Mouse (Mus musculus): ENCODE measurements around the gene Vstm2b.

The Vstm2b gene

DNA sequence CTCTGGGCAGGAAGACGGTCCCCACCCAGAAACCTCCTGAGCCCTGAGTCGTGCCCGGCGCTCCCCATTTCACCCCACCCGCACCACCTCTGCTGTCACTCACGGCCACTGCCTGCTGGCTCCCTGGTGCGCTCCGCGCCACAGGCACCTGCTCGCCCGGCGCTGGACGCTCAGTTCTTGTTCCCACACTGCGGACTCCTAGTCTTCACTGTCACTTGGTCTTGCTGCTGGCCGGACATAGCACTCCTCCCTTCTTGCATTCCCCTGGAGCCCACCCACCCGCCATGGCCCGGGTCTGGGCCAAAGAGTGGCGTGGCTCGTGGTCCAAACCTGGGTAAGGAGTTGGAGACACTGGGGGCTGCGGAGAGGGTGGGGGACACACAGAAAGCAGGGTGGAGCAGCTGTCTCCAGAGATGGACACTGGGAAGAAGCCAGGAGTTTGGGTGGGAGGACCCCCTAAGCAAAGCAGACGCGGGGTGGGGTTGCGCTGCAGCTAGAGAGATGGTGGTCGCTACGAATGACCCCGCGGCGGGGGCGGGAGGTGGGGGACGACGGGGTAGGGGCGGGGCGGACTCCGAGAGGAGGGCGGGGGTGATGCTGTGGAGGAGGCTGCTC, at the start of gene Vstm2b:
Gene Vstm2b, plus strand, starts transcription at position 233 of the 615 bp plus-strand sequence.
- DNase-seq, result no peak

DNA sequence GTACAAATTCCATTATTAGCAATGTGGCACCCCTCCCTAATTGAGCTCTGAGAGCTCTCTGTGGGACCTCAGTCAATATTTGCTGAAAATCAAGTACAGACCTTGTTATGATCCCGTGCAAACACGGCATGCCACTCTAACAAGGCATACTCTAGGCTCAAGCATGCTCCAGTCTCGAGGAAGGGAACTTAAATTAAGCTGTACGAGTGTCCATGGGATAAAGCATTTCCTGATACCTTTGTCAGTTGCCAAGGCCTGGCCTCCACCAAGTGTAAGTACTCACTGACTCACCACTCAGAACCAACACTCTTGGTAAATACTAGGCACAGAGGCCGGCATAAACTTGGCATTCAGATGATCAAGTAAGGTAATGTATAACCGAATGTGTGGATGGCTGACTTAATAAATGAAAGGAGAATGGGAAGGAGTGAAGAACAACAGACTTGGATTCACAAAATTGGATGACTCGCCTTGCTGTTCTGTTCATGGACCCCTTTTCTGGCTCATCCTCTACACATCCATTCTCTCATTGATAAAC, 42.0 kb upstream of the Vstm2b start:
- DNase-seq, result no peak

DNA sequence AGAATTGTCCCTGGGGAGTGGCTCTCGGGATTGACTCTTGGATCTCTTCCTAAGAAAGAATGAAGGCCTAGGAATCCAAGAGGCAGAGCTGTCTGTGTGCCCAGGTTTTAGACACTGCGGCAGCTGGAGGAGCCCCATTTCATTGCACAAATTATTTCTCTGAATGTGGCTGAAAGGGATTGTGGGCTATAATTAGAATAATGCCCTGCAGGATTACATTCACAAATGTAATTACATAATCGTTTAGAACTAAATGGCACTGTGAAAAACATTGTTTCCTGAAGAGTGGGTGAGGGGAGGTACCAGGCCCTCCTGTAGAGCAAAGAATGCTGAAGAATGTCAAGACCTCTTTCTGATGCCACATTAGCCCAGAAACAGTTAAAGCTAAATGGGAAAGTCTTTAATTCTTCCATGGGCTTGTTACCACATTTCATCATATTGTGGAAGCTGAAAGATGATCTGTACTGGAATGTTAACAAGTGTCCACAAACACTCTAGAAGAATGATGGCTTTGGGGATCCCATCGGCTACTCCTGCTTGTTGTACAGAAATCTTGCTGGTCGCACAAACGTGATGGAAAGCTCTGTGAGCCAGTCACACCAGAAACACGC, 24.6 kb upstream of the Vstm2b start:
- DNase-seq, result no peak

DNA sequence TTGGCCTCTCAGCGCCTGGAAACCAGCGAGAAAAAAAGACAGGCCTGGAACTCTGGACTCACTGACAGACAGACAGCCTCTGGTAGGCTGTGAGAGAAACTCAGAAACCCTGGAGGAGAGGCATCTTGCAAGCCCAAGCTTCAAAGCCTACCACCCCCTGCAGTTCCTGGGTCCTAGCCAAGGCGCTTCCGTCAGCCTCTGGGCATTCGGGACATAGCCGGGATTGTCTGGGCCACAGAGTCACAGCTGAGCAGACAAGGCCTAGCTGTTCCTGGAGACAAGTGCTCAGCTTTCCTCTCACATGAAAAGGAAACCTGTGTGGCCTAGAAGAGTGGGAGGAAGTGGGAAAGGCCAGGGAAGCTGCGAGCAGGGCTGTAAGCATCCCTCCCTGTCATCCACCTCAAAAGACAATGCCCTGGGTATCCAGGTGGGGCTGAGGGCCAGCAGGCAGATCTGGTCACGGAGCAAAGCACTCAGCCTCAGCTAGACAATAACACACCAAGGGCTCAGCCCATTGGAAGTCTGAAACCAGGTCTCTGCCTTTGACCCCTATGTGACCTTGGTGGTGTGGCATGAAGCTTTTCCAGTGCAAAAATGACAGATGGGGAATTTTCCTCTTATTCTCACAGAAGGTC, 13.2 kb upstream of the Vstm2b start:
- no peak for DNase-seq

DNA sequence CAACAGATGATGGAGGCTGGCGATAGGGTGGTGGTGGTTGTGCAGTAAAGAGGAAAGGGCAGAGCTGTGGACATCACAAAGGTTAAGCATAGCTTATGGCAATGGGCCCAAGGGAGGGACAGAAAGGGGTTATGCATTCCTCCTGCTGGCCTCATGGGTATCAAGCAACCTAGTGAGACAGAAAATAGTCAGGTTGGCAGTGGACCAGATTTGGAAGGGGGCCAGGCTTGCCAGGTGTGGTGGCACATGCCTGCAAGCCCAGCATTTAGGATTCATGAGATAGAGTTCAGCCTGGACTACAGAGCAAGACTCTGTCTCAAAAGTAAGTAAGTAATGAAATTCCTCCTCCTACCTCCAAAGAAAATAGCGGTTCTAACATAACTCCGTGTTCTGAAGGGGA, 9.8 kb upstream of the Vstm2b start:
- no peak for DNase-seq

DNA sequence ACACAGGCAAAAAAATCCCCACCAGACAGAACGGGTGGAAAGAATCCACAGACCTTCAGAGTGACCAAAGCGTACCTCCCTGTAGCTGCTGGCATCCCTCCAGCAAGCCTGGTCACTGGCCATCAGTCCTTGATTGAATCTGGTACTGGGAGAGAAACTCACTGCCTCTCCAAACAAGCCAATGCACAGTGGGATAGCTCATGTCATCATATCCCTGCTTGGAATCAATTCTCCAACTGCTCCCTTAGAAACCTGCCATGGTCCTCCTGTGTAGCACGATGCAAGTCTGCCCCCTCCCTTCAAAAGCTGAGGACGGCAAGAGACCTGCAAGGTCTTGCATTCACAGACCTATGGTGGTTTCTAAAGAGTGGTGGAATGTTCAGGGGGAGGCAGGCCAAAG, 1.2 kb upstream of the Vstm2b start:
- DNase-seq, result no peak

DNA sequence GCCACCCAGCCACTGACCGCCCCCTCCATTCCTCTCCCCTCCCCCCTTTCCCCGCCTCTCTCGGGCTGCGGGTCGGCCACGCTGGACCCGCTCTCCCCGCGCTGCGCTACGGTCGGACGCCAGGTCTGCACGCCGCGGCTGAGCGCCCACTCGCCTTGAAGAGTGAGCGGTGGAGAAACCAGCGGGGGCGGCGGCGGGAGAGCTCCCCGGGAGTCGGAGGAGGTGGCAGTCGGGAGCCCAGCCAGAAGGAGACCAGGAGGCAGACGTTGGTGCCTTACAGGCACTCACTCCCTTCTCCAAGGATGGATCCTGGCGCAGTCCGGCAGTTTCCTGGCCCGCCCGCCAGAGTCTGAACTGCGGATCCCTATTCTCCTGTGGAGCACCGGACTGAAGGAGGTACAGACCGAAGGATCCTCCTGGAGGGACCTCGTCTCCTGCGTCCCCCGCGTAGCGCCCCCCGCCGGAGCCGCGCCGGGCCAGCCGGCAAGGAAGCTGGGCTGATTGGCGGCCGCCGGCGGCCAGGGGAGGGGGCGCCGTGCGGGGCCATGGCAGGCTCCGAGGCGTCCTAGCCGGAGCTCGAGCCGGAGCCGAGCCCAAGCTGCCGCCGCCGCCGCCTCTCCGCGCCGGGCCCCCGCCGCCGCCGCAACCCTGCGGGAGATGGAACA, 715 bp downstream of the Vstm2b start:
- DNase-seq, result no peak

DNA sequence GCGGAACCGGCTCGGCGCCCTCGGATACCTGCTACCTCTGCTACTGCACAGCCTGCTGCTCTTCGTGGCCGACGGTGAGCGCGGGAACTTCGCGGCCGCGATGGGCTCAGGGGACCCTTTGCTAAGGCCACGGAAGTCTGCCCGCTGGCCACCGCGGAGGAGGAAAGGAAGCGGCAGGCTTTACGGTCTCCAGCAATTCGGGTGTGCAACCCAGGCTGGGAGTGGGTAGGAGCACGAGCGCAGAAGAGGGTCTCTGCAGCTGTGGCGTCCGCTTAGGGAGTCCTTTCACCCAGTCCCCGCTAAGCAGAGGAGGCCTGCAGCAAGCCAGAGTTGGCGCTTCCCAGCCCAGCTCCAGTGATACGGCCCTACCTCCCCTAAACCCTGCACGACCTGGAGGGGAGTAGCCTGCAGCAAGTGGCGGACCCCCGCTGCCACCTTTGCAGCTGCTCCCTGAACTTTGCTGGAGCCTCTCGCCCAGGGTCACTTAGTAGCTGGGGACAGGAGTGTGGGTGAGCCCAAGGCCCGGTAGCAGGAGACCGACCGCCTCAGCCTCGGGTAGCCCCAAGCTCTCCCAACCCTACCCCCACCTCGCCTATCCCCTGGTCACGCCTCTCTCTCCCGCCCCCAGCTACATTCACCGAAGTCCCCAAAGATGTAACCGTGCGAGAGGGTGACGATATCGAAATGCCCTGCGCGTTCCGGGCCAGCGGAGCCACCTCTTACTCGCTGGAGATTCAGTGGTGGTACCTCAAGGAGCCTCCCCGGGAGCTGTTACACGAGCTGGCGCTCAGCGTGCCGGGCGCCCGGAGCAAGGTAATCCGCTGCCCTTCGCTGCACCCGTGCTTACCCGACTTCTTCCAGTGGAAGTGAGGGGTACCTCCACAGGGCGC, 1.5 kb downstream of the Vstm2b start:
- DNase-seq, result no peak

DNA sequence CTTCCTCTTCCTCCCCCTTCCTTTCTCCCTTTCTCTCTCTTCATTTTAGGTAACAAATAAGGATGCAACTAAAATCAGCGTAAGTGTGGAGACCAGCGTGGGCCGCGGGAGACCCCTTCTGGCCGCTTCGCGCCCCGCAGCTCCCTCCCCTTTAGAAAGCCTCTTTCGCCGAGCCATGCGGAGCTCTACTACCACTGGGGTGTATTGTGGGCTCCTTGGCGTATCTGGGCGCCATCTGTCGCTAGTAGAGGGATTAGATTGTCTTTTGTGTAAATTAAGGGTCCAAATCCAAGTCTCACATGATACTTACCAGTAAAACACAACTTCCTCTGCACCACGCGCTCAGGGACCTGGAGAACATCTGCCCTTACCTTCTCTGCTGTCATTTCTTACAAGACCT, 3.1 kb downstream of the Vstm2b start:
- peak; percentile 3 for DNase-seq

DNA sequence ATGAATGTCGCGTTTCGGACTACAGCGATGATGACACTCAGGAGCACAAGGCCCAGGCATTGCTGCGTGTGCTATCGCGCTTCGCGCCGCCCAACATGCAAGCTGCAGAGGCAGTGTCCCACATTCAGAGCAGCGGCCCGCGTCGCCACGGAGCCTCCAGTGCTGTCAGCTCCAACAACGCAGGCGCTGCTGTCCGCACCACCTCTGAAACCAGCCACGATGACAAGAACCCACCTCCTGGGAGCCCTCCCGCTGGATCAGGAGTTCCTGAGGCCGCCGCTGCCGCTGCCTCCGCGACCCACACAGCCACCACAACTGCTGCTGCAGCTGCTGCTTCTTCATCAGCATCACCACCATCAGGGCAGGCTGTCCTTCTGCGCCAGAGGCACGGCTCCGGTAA, 4.4 kb downstream of the Vstm2b start:
- no peak for DNase-seq

DNA sequence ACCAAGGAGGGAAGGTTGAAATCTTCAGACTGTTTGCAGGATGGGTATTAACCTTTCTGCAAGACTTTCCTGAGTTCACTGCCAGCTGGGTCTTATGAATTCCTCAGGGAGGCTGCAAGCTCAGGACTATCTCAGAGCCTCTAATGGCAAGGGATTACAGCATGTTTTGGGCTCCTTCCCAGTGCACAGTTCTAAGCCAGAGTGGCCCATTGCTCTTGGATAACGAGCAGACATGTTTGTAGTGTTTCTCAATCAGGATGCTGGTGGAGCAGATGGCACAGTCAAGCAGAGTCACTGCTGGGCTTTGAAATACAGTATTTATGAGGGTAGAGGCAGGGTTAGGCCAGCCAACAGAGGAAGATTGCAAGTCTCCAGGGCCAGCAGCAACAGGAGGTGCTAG, 8.4 kb downstream of the Vstm2b start:
- DNase-seq, result no peak

DNA sequence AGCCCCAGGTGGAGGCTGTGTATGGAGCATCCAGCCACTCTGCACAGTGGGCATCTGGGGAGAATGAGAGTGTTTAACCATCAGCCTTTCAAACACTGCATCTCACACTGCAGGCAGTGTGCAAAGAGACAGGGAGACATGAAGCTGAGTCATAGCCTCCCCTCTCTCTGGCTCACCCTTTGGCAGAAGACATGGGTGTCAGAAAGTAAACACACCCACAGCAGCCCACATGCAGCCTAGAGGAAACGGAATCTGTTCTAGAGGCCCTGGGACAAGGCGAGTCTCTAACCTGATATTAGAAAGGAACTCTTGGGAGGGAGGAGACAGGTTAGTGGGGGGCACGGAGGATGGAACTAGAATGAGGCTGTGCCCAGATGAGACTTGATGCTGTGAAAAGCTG, 18.6 kb downstream of the Vstm2b start:
- no peak for DNase-seq

DNA sequence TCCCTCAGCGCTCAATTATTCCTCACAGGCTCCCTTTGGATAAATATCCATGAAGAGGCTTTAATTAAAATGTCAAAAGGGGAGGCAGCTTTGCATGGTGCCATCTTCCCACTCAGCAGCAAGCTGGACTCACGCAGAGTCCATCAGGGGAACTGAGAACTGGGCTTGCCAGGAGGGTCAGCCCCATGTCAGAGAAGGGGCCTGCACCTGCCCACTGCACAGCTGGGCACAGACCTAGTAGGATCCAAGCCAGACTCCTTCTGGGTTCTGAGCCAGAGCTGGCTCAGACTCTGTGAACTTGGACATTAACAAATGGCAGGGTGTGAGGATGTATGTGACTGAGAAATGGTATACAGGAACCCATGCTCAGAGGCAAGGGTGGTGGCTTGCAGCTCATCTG, 22.0 kb downstream of the Vstm2b start:
- DNase-seq, result no peak

DNA sequence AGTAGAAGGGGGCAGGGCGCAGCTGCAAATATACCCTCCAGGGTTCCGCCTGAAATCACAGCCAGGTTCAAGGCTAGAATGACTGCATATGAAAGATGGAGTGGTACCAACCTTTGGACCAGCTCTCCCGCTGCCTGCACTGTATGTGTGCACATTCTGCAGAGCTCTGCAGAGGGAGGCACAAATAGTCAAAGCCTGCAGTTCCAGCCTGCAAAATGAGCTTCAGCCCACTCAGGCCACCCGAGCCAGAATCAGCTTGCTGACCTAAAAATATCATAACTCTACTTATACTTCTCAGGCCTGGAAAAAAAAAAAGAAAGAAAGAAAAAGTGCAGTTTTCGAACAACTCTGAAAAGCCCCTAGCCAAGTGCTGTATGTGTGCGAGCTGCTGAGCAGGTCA, 23.2 kb downstream of the Vstm2b start:
- DNase-seq, result no peak

DNA sequence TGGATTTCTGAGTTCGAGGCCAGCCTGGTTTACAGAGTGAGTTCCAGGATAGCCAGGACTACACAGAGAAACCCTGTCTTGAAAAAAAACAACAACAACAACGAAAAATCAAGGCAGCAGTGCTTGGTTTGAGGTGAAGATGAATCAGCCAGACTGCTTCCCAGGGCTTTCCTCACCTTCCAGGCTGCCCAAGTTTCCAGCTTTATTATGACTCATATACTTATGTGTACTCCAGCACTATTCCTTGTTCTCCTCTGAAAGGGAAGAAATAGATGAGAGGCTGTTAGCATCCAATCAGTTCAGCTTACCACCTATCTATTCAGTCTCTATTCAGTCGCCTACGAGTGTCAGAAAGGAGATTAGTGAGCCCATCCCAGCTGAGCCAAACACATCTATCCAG, 24.7 kb downstream of the Vstm2b start:
- DNase-seq, result no peak

DNA sequence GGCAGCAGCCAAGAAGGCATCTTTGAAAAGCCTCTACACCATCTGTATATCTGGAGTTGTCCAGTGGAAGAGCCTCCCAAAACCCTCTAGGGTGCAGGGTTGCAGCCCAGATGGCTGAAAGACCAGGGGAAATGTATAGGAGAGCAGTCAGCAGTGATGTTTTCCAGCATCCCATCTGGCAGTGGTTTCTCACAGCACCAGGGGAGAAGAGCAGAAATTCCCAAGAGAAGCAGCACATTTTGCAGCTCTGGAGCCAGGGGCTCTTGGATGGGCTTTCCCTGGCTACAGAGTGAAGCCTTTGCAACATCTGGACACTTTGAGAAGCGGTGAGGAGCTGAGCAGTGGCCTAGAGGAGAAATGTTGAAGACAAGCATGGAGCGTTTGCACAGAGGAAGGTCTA, 30.3 kb downstream of the Vstm2b start:
- no peak for DNase-seq

DNA sequence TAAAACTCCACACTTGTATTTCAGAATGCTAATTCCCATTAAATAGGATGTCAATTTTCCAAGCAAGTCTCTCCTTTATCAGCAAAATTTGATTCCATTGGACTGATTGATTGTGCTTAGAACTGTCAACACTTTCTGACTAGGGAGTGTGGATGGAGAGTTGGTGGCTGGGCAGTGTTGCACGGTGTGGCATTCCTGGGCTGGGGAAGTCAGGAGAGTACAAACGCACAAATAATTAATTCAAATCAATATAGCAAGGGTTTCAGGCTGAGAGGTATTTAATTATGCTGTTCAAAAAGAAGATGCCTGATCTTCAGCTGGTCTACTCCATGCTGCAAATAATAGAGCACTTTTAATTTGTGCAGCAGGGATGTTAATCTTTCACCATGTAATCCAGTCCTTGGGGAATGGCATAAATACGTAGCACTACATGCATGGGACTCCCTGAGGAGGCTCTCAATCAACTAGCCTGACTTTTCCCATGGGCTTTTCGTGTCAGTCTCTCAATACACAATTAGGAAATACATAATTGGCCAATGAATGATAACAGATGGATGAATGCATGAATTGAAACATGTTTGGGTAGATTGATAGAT, 38.6 kb downstream of the Vstm2b start:
- DNase-seq, result no peak

DNA sequence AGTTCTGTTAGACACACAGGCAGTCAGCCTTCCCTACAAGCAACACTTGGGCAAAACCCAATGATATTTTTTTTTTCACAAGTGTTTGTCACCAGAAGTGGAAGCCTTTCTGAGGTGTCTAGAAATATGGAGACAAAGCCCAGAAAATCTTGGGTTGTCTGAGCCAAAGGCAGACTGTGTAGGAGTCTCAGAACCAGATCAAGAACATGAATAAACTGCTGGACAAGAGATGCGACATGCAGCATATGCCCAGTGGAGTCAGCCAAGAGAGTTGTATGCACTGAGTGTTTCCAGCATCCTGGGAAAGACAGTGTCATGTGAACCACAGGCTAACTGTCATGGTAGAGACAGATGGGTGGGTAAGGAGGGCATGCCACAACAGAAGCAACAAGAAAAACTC, 41.2 kb downstream of the Vstm2b start:
- DNase-seq, result no peak

DNA sequence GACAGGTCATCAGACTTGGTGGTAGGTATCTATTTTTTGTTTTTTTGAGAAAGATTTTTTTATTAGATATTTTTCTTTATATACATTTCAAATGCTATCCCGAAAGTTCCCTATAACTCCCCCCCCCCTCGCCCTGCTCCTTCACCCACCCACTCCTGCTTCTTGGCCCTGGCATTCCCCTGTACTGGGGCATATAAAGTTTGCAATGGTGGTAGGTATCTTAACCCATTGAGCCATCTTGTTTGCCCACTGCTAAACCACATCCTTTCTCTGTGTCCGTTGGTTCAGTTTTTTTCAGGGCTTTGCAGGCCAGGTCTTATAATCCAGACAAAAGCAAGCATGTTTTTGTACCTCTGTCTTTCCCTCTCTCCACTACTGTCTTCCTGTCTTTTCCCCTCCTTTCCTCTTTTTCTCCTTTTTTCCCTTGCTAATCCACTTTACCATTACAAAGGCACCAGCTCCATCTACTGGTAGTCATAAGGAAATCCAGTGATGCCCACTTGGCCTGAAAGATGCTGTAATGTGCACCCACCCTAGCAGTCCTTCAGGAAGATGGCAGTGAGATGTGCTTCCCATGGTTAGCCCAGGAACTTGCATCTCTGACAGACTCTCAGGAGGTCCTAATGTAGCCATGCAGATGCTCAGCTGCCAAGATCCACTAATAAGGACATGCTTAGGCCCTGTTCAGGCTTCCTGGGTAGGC, 44.3 kb downstream of the Vstm2b start:
- DNase-seq, result no peak
